Mouse (Mus musculus): ENCODE data around the gene Traf2.
"Not testable (repeated sequence)": the region's sequence is repeated elsewhere in the genome, so short reads cannot be mapped to it uniquely, and the experiment has no call there.

The Traf2 gene

DNA sequence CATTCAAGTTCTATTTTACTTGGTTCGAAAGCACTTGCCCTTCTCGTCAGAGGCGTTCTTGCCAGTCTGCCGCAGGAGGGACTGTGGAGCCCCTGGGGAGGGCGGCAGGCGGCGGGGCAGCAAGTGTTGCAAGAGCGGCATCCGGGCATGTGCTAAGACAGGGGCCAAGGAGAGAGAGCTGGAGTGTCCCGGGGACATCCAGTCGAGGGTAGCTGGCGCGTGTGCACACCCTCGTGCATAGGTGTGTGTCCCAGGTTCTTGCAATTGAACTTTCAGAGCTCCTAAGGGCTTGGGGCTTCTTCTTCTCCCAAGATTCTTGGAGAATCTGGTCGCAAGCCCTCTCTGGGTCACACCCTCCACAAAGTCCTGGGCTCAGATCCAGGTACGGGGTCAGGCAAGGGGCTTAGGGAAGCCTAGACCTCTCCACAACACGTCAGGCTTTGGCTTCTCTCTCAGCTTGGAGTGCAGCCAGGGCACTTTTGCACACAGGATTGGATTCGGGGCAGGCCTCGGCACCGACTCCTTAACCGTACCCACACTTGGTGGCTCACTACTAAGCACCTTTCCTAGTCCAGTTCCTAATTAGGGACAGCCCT lies 28.8 kb upstream of the Traf2 start:
- peak; percentile 76 for DNase-seq (ENCODE audit: low spot score)

DNA sequence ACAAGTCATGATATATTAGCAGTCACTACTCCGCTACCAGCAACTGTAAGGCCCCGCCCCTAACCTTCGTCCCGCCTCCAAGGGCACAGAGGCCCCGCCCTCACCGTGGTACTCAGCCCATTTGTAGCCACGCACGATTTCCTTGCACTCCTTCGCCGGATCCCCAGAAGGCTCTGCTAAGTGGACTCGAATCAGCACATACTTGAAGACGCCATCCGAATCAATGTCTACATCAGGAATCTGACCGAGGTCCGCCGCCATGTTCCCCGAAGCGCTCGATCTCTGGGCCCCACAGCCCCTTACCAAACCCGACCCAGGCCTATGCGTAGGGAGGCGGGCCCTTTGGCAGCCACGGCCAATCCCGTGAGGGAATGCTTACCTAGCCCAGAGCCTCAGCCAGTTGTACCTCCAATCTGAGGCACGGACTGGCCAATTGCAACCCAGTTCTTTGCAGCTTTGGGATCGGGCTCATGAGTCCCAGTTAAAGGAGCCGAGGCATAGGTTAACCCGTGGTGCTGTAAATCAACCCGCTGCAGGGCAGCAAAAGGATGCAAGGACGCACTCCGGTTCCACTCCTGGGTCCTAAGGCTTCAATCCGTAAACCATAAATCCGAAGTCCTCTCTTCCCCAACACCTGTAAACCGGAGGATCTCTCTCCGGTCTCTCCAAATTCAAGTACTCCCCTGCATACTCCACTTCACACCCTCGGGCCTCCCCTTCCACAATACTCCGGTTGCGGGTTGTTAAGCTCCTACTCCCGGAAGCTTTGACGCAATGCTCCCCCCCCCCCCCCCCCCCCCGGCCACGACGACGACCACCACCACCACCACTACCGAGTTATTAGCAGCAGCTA lies 28.1 kb upstream of the Traf2 start, which contains the start of the genes Mamdc4 and Phpt1:
Mamdc4 (minus strand) TSS at position 267 of the 853 bp plus-strand sequence.
Phpt1 (minus strand) TSS at position 646 of the 853 bp plus-strand sequence.
- DNase-seq (ENCODE audit: low spot score): peak; percentile 98

DNA sequence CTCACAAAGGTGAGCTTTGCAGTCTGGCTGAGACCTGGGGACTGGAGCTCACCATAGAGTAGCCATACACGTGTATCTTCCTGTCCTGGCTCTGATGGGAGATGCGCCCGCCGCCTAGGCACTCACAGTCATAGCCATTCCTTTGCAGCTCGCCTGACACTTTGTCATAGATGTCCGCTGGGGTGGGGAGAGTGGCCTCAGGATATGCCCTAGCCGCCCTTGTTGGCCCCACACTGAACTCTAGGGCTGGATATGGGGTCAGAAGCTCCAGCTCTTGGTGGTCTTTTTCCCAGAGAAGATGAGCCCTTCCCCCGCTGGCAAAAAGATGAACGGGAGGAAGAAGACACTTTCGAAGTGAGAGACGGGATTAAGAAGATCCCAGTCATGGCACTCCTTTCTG lies 27.4 kb upstream of the Traf2 start:
- DNase-seq (ENCODE audit: low spot score): no peak

DNA sequence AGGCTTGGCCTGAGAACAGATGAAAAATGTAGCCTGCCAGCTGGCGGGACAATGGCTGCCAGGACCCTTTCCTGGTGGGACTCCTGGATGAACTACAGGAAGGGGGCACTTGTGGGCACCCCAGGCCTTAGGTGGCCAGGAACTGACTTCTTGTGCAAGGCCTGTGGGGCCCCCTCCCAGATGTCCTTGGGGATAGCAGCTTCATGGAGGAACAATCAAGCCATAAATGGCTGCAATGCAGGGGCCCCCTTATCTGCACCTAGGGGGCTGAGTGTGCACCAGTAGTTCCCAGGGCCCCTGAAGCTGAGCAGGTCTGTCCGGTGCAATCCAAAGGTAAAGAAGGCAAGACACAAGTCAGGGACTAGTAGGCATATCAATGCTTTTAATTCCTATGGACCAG lies 26.3 kb upstream of the Traf2 start:
- peak; percentile 39 for DNase-seq (ENCODE audit: low spot score)

DNA sequence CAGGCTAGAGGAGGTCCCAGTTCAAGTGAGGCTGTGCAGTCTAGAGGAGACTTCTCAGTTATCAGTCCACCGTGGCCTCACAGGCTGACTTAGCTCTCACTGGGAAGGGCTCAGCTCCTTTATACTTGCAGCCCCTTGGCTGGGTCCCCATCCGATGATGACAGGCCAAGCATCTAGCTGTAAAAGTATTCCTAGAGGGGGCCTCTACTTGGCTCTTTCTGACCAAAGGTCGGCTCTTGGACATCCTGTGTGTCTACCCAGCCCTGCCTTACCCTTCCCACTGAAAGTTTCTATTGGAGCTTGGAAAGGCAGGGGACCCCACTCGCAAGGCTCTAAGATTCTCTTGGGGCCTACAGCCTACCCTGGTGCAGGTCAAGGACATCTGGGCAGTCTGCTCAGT lies 24.5 kb upstream of the Traf2 start:
- DNase-seq (ENCODE audit: low spot score): peak; percentile 41

DNA sequence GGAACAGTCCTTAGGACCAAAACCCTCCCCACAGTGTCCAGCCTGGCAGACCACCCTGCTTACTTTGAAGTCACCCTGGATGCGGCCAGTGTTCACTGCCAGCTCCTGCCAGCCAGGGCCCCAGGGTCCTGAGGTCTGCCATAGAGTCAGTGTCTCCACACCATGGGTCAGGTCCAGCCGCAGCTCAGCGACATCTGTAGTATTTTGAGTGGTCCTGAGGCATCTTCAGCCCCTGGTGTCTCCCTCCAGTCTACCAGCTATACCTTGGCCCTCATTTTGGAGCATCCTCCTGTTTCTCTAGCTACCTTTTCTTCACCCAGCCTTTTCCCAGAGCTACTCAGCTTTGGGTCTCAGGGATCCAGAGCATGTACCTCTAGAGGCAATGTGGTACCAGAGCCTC lies 22.6 kb upstream of the Traf2 start:
- DNase-seq (ENCODE audit: low spot score): no peak

DNA sequence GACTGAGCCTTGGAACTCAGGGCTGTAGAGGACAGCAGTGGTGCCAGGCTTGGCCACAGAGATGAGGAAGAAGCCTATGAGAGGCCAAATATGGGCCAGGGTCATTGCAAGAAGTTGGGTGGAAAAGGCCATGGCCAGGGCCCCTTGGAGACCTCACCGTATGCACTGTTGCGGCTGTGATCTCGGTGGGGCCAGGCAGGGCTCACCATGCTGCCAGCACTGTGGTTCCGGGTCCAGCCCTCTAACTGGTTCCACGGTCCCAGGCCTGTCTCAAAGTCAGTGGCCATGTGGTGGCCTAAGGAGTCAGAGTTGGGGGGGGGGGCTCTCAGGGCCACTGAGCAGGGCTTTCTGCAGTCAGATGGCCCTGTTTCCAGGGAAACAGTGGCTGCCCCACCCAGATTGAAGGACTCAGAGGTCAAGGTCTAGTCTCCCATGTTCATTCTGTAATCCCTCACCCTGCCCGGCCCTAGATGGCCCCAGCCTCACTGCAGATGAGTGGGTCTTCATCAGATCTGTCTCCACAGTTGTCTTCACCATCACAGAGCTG lies 21.8 kb upstream of the Traf2 start:
- no peak for DNase-seq (ENCODE audit: low spot score)

DNA sequence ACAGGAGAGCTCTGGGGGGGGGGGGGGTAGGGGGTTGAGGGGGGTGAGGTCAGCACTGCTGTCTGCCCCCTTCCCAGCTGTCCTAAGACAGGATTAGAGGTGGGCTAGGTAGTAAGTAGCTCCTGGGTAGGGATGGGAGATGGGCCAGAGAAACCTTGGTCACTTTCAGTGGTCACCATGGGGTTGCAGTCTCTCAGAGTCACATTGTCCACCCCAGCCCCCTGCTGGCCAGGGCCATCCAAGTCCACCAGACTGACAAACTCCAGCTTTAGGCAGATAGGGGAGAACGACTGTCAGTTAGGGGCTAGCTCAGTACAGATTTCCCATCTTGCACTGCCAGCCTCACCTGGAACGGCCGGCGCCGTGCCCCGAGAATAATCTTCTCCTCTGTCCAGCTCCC lies 19.8 kb upstream of the Traf2 start:
- DNase-seq (ENCODE audit: low spot score): no peak

DNA sequence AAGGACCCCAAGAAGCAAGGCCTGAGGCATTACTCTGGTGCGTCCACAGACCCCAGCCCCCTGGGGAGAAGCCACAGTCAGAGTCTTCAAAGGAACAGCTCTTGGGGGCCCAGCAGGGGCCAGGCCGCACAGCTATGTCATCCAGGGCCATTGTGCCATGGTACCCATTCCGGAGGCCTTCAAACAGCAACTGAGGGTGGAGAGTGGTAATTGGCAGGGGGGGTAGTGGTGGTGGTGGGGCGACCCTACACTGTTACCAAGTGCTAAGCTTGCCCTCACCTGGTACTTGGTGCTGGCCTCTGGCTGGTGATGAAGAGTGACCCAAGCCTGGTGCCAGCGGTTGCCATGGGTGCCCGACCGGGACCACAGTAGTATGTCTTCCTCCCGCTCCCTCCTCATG lies 19.0 kb upstream of the Traf2 start:
- DNase-seq (ENCODE audit: low spot score): no peak

DNA sequence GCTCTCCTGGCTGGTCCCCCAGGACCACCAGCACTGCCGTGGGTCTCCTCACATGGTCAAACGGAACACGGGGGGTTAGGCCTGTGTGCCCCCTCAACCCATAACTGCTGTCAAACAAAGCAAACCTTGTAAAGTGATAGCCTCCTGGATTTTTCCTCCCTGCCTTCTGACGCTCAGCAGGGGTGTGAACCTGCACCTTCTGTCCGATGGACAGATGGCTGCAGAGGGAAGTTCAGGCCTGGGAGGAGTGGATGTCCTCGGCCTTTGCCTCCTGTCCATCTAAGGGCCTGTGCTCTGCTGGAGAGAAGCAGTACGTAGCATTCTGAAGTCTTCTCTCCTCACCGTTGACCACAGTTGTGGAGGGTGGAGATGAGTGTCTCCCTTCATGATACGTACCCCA lies 15.2 kb upstream of the Traf2 start:
- no peak for DNase-seq (ENCODE audit: low spot score)

DNA sequence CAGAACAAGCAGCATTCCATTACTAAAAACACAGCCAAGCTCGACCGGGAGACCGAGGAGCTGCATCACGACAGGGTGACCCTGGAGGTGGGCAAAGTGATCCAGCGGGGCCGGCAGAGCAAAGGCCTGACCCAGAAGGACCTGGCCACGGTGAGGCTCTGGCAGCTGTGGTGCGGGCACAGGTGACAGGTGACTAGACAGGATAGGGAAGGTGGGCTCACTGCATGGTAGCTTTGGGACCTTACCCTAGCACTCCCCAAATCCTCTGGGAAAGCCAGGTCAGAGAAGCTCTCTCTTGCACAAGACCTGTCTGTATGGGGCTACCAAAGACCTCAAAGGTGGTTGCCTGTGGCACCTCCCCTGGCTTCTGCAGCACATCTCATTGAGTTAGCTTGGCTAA lies 13.8 kb upstream of the Traf2 start:
- no peak for DNase-seq (ENCODE audit: low spot score)

DNA sequence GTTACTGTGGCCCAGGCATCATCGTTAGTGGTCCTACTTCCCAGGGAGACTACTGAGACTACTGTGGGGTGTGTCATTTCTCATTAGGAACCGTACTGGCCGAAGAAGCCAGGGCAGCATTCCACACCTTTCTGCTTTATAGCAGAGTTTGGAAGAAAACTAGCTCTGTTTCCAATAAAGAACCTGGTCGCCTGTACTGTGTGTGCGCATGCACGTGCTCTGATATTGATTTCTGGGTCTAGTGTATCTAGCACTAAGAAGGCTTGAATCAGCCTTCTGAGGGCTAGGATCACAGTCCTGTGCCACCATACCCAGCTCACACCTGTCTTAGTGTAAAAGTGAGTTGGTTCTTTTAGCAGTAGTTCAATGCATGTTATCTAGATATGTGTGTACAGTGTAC lies 12.0 kb upstream of the Traf2 start:
- DNase-seq (ENCODE audit: low spot score): no peak

DNA sequence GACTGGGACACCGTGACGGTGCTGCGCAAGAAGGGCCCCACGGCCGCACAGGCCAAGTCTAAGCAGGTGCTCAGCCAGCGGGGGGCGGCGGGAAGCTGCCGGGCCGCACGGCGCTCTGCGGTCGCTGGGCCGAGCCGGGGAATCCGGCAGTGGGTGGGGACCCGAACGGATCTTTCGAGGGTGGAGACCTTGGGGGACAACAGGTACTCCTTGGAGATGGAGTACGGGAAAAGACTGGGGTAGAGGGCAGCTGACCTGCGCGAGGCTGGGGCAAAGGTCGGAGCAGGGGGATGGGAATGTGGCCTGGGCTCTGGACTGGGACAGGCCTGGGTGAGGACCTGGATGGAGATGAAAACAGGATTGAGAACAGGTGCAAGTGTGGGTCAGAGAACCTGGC lies 11.2 kb upstream of the Traf2 start:
- DNase-seq (ENCODE audit: low spot score): no peak

DNA sequence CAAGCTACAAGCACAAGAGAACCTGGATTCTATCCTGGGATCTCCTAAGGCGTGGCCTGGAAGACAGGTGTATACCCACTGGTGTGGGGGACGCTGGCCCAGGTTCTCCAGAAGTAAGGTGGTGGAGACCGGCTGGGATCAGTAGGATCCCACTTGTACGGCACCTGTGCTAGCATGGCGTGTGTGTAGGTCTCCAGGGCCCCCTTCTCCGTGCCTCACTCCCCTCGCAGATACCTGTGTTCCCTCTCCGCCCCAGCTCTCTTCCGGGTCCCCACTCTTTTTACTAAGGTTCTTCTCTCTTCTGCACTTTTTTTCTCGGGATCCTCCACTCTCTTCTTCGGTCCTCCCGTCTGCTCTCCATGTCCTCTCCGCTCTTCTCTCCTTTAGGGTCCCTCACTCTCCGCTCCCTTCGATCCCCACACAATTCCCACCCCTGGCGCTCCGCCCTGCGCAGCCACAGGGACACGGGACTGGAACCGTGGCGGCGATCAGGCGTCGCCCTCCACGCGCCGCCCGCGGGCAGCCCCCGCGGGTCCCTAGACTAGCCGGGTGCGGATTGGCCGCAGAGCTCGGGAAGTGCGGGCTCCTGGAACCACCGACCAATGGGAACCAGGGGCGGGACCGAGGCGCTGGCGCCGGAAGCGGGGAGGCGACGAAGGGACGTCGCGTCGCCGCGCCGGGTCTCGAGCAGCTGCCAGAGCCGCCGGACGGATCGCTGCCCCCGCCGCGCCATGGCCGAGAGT lies 10.7 kb upstream of the Traf2 start, which contains the start of gene Edf1:
Edf1 (plus strand) TSS at position 627 of the 743 bp plus-strand sequence.
- DNase-seq (ENCODE audit: low spot score): peak; percentile 94

DNA sequence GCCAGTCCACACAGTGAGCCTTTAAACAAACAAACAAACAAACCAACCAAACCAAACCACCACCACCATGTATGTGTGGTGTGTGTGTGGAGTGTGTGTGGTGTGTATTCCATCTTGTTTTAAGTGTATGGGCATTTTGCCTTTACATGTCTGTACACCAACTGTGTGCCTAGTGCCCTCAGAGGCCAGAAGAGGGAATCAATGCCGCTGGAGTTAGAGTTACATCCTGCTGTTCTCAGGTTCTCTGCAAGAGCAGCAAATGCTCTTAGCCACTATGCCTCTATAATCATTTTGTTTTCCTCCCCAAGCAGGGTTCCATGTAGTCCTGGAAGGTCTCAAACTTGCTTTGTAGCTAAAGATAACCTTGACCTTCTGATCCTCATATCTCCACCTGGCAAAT lies 9.6 kb upstream of the Traf2 start:
- no peak for DNase-seq (ENCODE audit: low spot score)

DNA sequence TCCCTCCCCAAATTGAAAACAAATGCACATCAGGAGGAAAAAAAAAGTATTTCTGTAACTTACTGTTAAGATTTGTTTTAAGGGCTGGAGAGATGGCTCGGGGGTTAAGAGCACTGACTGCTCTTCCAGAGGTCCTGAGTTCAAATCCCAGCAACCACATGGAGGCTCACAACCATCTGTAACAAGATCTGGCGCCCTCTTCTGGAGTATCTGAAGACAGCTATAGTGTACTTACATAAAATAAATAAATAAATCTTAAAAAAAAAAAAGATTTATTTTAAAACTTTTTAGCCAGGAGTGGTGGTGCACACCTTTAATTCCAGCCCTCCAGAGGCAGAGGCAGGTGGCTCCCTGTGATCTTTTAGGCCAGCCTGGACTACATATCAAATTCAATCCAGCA lies 8.7 kb upstream of the Traf2 start:
- not testable (repeated sequence) for DNase-seq (ENCODE audit: low spot score)

DNA sequence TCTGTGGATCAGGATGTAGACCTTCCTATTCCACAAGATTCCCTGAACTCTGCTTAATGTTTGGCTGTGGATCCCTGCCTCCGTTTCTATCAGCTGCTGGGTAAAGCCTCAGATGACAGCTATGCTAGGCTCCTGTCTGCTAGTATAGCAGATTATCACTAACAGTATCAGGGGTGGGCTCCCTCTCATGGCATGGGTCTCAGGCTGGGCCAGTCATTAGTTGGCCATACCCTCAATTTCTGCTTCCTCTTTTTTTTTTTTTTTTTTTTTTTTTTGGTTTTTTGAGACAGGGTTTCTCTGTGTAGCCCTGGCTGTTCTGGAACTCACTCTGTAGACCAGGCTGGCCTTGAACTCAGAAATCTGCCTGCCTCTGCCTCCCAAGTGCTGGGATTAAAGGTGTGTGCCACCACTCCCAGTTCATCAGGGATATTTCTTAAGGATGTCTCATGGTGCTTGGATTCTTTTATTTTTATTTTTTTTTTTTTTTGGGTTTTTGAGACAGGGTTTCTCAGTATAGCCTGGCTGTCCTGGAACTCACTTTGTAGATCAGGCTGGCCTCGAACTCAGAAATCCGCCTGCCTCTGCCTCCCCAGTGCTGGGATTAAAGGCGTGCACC lies 6.5 kb upstream of the Traf2 start:
- DNase-seq (ENCODE audit: low spot score): not testable (repeated sequence)

DNA sequence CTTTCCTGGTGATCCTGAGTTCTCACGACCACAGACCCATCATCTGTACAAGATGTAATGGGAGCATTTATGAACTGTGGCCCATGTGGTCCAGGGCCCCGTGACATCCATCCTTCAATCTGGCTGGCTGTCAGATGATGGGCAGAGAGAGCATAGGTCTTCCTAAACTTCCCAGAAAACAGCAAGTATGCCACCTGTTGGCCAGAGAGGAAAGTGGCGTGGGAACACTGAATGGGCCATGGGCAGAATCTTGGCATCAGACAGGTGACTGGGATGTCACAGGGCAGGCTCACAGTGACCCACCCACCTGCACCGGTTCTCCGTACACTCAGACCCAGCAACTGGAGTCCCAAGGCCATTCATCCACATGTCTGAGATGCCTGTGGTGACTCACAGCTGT lies 4.4 kb upstream of the Traf2 start:
- no peak for DNase-seq (ENCODE audit: low spot score)

DNA sequence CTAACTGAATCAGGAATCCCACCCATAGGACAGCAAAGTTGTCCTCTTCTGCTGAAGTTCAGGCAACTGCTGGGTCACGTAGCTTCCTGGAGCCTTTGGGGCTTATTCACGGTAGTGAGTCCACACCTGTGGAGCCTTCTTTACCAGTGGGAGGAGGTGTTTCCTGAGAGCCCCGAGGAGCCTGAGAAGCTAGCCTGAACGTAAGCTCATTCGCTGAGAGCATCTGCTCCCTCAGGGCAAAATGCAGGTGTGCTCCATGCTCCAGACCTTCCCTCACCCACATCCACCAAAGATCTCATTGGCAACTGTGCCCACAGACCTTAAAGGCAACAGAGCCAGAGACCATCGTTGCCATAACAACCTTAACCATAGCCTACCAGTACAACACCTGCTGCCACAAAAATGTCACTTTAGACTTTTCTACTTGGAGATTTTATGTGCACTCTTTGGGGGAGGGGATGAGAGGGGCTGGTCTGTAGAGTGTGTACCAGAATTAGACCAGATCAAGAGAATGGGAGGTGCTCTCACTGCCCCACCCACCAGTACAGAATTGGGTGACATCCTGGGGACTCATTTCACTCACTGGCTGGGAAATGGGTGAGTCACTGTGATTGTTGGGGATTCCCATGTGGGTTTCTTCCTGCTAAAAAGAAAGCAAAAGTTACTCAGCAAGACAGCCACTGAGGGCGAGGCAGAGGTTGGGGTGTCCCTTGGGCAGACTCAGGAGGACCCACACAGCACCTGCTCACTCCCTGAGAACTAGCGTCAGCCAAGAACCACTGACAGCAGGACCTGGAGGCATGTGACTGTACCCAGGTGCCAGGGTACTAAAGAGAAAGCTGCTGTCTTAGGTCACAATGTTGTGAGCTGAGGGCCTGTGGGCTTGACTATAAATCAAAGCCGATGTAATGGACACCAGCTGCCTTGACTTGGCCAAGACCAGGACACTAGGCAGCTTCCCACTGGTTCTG lies 2.6 kb upstream of the Traf2 start:
- DNase-seq (ENCODE audit: low spot score): no peak

DNA sequence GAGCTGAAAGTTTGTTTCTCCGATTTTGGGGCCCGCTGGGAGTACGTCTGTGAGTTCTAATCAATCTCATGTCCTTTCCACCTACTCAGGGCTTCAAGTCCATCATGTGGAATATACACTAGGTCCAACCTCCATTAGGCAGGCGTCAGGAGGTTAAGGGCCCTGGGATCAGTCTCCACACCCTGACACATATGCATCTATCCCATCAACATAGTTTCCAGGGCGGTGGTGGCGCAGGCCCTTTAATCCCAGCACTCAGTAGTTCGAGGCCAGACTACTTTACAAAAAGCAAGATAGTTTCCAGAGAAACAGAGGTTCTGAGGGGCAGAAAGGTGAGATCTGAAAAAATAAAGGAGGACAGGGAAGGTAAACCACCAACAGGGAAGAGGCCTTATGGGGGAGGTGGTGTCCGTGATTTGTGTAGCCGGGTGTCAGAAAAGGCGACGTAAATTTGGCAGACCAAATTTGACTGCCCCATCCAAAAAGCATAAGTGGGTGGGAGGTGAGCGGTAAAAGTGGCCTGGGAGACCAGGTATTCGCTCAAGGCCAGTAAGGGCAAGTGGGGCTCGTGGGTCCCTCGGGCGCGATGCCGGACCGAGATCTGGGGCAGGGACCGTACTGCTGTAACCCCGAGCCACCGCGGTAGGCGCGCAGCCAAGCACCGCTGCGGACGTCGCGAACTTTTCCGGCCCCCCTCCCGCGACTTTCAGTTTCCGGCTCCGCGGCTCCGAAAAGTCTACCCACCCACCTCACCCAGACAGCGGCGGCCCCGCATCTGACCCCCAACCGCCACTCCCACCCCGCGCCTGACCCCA lies 537 bp downstream of the Traf2 start:
- no peak for DNase-seq (ENCODE audit: low spot score)

Measured in testis, postnatal 10 days (tissue).